Comparison of ENCODE assay signal across 12 mouse cellular contexts in the genomic region with DNA sequence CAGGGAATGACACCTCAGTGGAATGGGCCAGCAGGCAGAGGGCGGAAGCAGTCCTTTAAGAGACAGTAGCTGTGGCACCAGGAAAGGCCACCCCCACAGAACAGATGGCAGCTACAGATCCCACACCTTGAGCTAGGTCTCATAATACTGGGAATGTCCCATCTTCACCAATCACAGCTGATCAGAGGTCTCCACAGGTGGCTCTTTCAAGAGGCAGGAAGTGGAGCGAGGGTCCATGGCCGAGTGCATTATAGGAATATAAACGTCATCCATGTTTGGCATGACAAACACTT. TPM values are rescaled to one million over a fixed set of nuclear protein-coding genes. Genes with fewer than 3 reads are reported as not detected.
DNase-seq lines count a peak whose midpoint lies in the region; ATAC-seq and TF ChIP-seq lines count a peak whose summit lies in the region.
"Had no signal": no experiment of that assay in that cellular context is flagged by ENCODE, and none has a peak within 500 bp of the region (broad histone marks: within the 10 kb centered on the region; RNA-seq: fewer than 3 reads in every experiment).

No protein-coding gene starts in this region.

- H3K4me1 ChIP-seq in forebrain, embryonic 10.5 days: peaks cover 32% of the 10 kb centered on the region
- H3K4me1 ChIP-seq in forebrain, embryonic 11.5 days (replicated peaks; ENCODE audit: control insufficient read depth, insufficient read depth, low read length): no peaks in the 10 kb centered on the region
- peaks cover 33% of the 10 kb centered on the region for H3K4me1 ChIP-seq in liver, embryonic 12.5 days

- WGBS in forebrain, embryonic 10.5 days: 92% methylated on average over 4 of the region's 4 CpGs
- 86% methylated on average over 4 of the region's 4 CpGs for WGBS in forebrain, embryonic 11.5 days
- WGBS in liver, embryonic 12.5 days (ENCODE audit: insufficient replicate concordance): 72% methylated on average over 4 of the region's 4 CpGs

- H3K9me3 ChIP-seq in forebrain, embryonic 10.5 days: no peaks in the 10 kb centered on the region
- no peaks in the 10 kb centered on the region for H3K9me3 ChIP-seq in forebrain, embryonic 11.5 days (ENCODE audit: control insufficient read depth, low read length)
- peaks cover 12% of the 10 kb centered on the region for H3K9me3 ChIP-seq in liver, embryonic 12.5 days (replicated peaks)
- H3K9me3 ChIP-seq: heart, embryonic 10.5 days; midbrain, embryonic 12.5 days had no signal

- no peak for TF ChIP-seq CTCF in layer of hippocampus, adult 2 months (conservative IDR thresholded peaks at IDR 0.05)

- H3K4me2 ChIP-seq in forebrain, embryonic 11.5 days (ENCODE audit: low read depth, low read length, severe bottlenecking): no peak overlapping the region
- no peak overlapping the region for H3K4me2 ChIP-seq in liver, embryonic 12.5 days
- H3K4me2 ChIP-seq: midbrain, embryonic 12.5 days had no signal

- no peak overlapping the region for H3K9ac ChIP-seq in forebrain, embryonic 11.5 days (ENCODE audit: low read length)
- H3K9ac ChIP-seq in liver, embryonic 12.5 days: no peak overlapping the region
- H3K9ac ChIP-seq: midbrain, embryonic 12.5 days had no signal

- no peaks in the 10 kb centered on the region for H3K27me3 ChIP-seq in forebrain, embryonic 10.5 days (ENCODE audit: poor library complexity, severe bottlenecking)
- no peaks in the 10 kb centered on the region for H3K27me3 ChIP-seq in forebrain, embryonic 11.5 days (ENCODE audit: control insufficient read depth, insufficient read depth, low read length)
- no peaks in the 10 kb centered on the region for H3K27me3 ChIP-seq in liver, embryonic 12.5 days (replicated peaks)
- H3K27me3 ChIP-seq: midbrain, embryonic 12.5 days; Patski had no signal

- no peak overlapping the region for H3K4me3 ChIP-seq in forebrain, embryonic 10.5 days
- H3K4me3 ChIP-seq in forebrain, embryonic 11.5 days (ENCODE audit: low read depth, low read length): no peak overlapping the region
- no peak overlapping the region for H3K4me3 ChIP-seq in layer of hippocampus, adult 2 months
- no peak overlapping the region for H3K4me3 ChIP-seq in liver, embryonic 12.5 days
- H3K4me3 ChIP-seq: heart, embryonic 10.5 days; midbrain, embryonic 12.5 days had no signal

- H3K27ac ChIP-seq in forebrain, embryonic 10.5 days: peak overlapping the region; percentile 100; the same call in 1 of the 2 replicates
- H3K27ac ChIP-seq in forebrain, embryonic 11.5 days (ENCODE audit: low read depth, low read length): no peak overlapping the region
- H3K27ac ChIP-seq in layer of hippocampus, adult 2 months: peak overlapping the region; percentile 100
- H3K27ac ChIP-seq in liver, embryonic 12.5 days: peak overlapping the region; percentile 96
- H3K27ac ChIP-seq: heart, embryonic 10.5 days had no signal

- no peak for ATAC-seq in forebrain, embryonic 11.5 days (replicated peaks; ENCODE audit: low FRiP score)
- no peak for ATAC-seq in liver, embryonic 12.5 days
- ATAC-seq: Patski had no signal

- no peak for DNase-seq in forebrain, embryonic 10.5 days (ENCODE audit: extremely low spot score, low spot score)
- DNase-seq in forebrain, embryonic 11.5 days (ENCODE audit: low spot score): no peak
- peak in 1 of 2 experiments; percentile 47 for DNase-seq in layer of hippocampus, adult 2 months (ENCODE audit: low spot score in 2 of 2)
- DNase-seq in layer of hippocampus, postnatal 36 days: no peak
- DNase-seq in R1 (ENCODE audit: low read depth, low spot score): peak; percentile 32
- DNase-seq in urinary bladder, postnatal 14 days (ENCODE audit: low spot score): no peak
- DNase-seq in urinary bladder, postnatal 10 days (ENCODE audit: low spot score): no peak
- DNase-seq: cerebellum, adult 9-11 months had no signal

- peaks cover 6% of the 10 kb centered on the region for H3K36me3 ChIP-seq in forebrain, embryonic 10.5 days (replicated peaks)
- H3K36me3 ChIP-seq in forebrain, embryonic 11.5 days (ENCODE audit: control insufficient read depth, insufficient read depth, low read length): no peaks in the 10 kb centered on the region
- peaks cover 25% of the 10 kb centered on the region for H3K36me3 ChIP-seq in liver, embryonic 12.5 days

RNA-seq across cellular contexts. Expression of gene Ern1, which starts 15.7 kb away (rescaled TPM):
- 4.6 and 5.3 TPM in 2 replicates for polyA plus RNA-seq in forebrain, embryonic 10.5 days (2016; fragmentation: Nextera tagmentation; extraction: Ambion mirVana)
- polyA plus RNA-seq in forebrain, embryonic 11.5 days (2014; fragmentation: Nextera tagmentation; extraction: Ambion mirVana): 5.6 and 7.9 TPM in 2 replicates
- 10 to 100 TPM; 11.2 to 11.8 TPM for total RNA-seq in layer of hippocampus, adult 2 months (2021)
- total RNA-seq in layer of hippocampus, postnatal 36 days (2021): 10 to 100 TPM in 1 of 2 experiments, 1 to 10 TPM in 1; 9.5 to 10.5 TPM
- polyA plus RNA-seq in liver, embryonic 12.5 days (2016; fragmentation: Nextera tagmentation; extraction: Ambion mirVana): 6.7 and 6.8 TPM in 2 replicates
